Mouse (Mus musculus): ENCODE measurements around the gene Cmpk2.

- TF ChIP-seq POLR2A (IDR thresholded peaks at IDR 0.05; ENCODE audit: insufficient read depth, low read length) (no peak), CTCF (IDR thresholded peaks at IDR 0.05; ENCODE audit: low read depth, low read length) (no peak), EP300 (IDR thresholded peaks at IDR 0.05; ENCODE audit: insufficient read depth, low read depth, low read length) (no peak)
Observed at GRCm38 (mm10) chr12:26465600-26465999, 3.4 kb upstream of the Cmpk2 start.
